Mouse (Mus musculus) liver, embryonic 15.5 days (tissue): ENCODE measurements around the gene Rbm10. TPM values are rescaled to one million over a fixed set of nuclear protein-coding genes. Genes with fewer than 3 reads are reported as not detected.

Source experiments
- ATAC-seq: fragments of 200-750 bp; cut with Nextera tagmentation; 2 replicates; pipeline ENCODE4 v1.8.0; 2017; ENCODE audit warnings: moderate number of reproducible peaks, mild to moderate bottlenecking, moderate library complexity; ENCODE audit not compliant: insufficient read depth
- H3K27ac ChIP-seq: fragments of 300-500 bp; sonication (generic); replicated peaks from 2 replicates; pipeline ENCODE4 v1.5.1; 2015; ENCODE audit warnings: mild to moderate bottlenecking, inconsistent platforms
- H3K27me3 ChIP-seq: fragments of 300-500 bp; sonication (generic); 2 replicates; pipeline ENCODE4 v1.6.1; 2015; ENCODE audit warnings: mild to moderate bottlenecking, inconsistent platforms
- H3K36me3 ChIP-seq: fragments of 300-500 bp; sonication (generic); replicated peaks from 2 replicates; pipeline ENCODE4 v1.6.1; 2015; ENCODE audit warnings: moderate library complexity, mild to moderate bottlenecking, inconsistent platforms
- H3K4me1 ChIP-seq: fragments of 300-500 bp; sonication (generic); replicated peaks from 2 replicates; pipeline ENCODE4 v1.6.1; 2015; ENCODE audit warnings: inconsistent platforms
- H3K4me2 ChIP-seq: fragments of 300-500 bp; sonication (generic); 2 replicates; pipeline ENCODE4 v1.6.1; 2015; ENCODE audit warnings: moderate library complexity, mild to moderate bottlenecking, inconsistent platforms
- H3K4me3 ChIP-seq: fragments of 300-500 bp; sonication (generic); replicated peaks from 2 replicates; pipeline ENCODE4 v1.5.1; 2015; ENCODE audit warnings: mild to moderate bottlenecking, inconsistent platforms
- H3K9ac ChIP-seq: fragments of 300-500 bp; sonication (generic); 2 replicates; pipeline ENCODE4 v1.6.1; 2015; ENCODE audit warnings: moderate library complexity, mild to moderate bottlenecking, inconsistent platforms
- H3K9me3 ChIP-seq: fragments of 300-500 bp; sonication (generic); replicated peaks from 2 replicates; pipeline ENCODE4 v1.6.1; 2016; ENCODE audit warnings: inconsistent platforms
- WGBS: fragments of 180-500 bp; shearing (Covaris S2); methylation state at CpG from one replicate; pipeline ENCODE4 v1.1.7; 2015; ENCODE audit warnings: mixed read lengths; ENCODE audit not compliant: insufficient replicate concordance; 5-methylcytosine and 5-hydroxymethylcytosine counted together
- polyA plus RNA-seq: library from polyadenylated mRNA; unstranded; fragments of >200 nt; fragmentation: Nextera tagmentation; extraction: Ambion mirVana; gene quantifications from 2 replicates; pipeline ENCODE4 v1.2.1, GENCODE M21; 2015

The Rbm10 gene
- polyA plus RNA-seq, 1 experiment from 2014 or later: 28.5 TPM

DNA sequence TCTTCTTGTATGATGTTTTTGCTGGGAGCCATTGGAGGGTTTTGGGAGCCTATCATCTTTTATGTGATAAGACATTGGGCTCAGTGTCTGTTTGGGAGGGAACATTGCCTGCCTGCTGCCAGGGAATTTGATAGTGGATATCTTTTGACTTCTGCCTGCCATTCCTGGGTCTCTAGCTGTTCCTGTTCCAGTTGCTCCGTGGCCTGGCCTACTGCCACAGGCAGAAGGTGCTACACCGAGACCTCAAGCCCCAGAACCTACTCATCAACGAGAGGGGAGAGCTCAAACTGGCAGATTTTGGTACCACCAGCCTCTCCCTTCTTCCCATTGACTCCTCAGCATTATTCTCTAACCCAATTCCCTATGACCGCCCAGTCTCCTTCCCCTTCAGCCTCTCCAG, 78.5 kb downstream of the Rbm10 start:
- WGBS: 85% methylated on average over 4 of the region's 4 CpGs
- H3K4me1 ChIP-seq: peaks cover 4% of the 10 kb centered on the region; the same call in 1 of the 2 replicates
- H3K9ac ChIP-seq: no peak overlapping the region
- H3K27ac ChIP-seq: no peak overlapping the region
- peaks cover 72% of the 10 kb centered on the region for H3K36me3 ChIP-seq
- ATAC-seq: no peak
- H3K9me3 ChIP-seq: no peaks in the 10 kb centered on the region
- no peak overlapping the region for H3K4me3 ChIP-seq
- H3K27me3 ChIP-seq: no peaks in the 10 kb centered on the region
- H3K4me2 ChIP-seq: no peak overlapping the region

Other genes with a start within 250 kb of the Rbm10 start
- gene Jade3, start 191.8 kb upstream of the Rbm10 start, polyA plus RNA-seq: 5.8 and 6.0 TPM in 2 replicates
- gene Rgn, start 67.7 kb upstream of the Rbm10 start, polyA plus RNA-seq: 183 and 191 TPM in 2 replicates
- 142 and 158 TPM in 2 replicates for gene Ndufb11, start 116 bp downstream of the Rbm10 start, polyA plus RNA-seq
- gene Uba1, start 40.8 kb downstream of the Rbm10 start, polyA plus RNA-seq: 92.2 and 98.5 TPM in 2 replicates
- 34.3 and 37.4 TPM in 2 replicates for gene Cdk16, start 70.5 kb downstream of the Rbm10 start, polyA plus RNA-seq
- 6.0 and 6.1 TPM in 2 replicates for gene Usp11, start 86.4 kb downstream of the Rbm10 start, polyA plus RNA-seq
- 39.8 and 45.3 TPM in 2 replicates for gene Araf, start 180.3 kb downstream of the Rbm10 start, polyA plus RNA-seq